Mouse (Mus musculus): ENCODE data around the gene Csrnp2. TPM values are rescaled to one million over a fixed set of nuclear protein-coding genes. Genes with fewer than 3 reads are reported as not detected.
A peak's percentile ranks its signal among the peaks of the same experiment; 100 is the strongest.
"Not testable (repeated sequence)": the region's sequence is repeated elsewhere in the genome, so short reads cannot be mapped to it uniquely, and the experiment has no call there.

The Csrnp2 gene
- polyA plus RNA-seq, 1 experiment from 2014 or later: 28.1 TPM

DNA sequence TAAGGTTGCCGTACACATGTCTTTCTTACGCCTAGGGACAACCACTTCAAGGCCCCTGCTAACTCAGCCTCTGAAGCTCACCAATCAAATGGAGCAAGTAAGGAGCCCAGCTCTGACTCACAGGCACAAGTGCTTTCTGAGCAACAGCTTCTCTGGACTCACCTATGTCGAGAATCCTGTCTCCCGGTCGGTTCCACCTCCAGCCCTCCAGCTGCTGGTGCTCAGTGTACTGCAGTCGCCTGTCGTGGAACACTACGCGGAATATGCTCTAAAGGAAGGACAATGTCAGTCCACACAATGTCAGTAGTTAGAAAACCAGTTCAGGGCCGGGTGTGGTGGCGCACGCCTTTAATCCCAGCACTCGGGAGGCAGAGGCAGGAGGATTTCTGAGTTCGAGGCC, 30.1 kb upstream of the Csrnp2 start:
- Histone ChIP-seq H3K27ac (replicated peaks; ENCODE audit: low read depth, low read length) (no peak overlapping the region), H3K4me2 (ENCODE audit: low read depth, severe bottlenecking) (no peak overlapping the region), H3K9ac (ENCODE audit: low read length) (no peak overlapping the region), H3K4me3 (ENCODE audit: low read depth, low read length) (no peak overlapping the region), H3K36me3 (ENCODE audit: control insufficient read depth, insufficient read depth, low read length) (peaks cover 4% of the 10 kb centered on the region), H3K4me1 (ENCODE audit: control insufficient read depth, insufficient read depth, low read length) (no peaks in the 10 kb centered on the region), H3K27me3 (ENCODE audit: control insufficient read depth, insufficient read depth, low read length) (no peaks in the 10 kb centered on the region), H3K9me3 (ENCODE audit: control insufficient read depth, low read length) (no peaks in the 10 kb centered on the region)
- 91% methylated on average over 14 of the region's 14 CpGs for WGBS
- no peak for DNase-seq (ENCODE audit: low spot score)
- no peak for ATAC-seq (ENCODE audit: insufficient number of reproducible peaks, low FRiP score, low TSS enrichment, low read depth)

GRCm38 (mm10) chr15:100520306-100520705, 25.0 kb upstream of the Csrnp2 start:
- Histone ChIP-seq H3K9me3 (ENCODE audit: control insufficient read depth, low read length) (no peaks in the 10 kb centered on the region), H3K27ac (replicated peaks; ENCODE audit: low read depth, low read length) (no peak overlapping the region), H3K4me1 (ENCODE audit: control insufficient read depth, insufficient read depth, low read length) (no peaks in the 10 kb centered on the region), H3K4me3 (ENCODE audit: low read depth, low read length) (no peak overlapping the region), H3K9ac (ENCODE audit: low read length) (no peak overlapping the region), H3K27me3 (ENCODE audit: control insufficient read depth, insufficient read depth, low read length) (no peaks in the 10 kb centered on the region), H3K36me3 (ENCODE audit: control insufficient read depth, insufficient read depth, low read length) (peaks cover 10% of the 10 kb centered on the region), H3K4me2 (ENCODE audit: low read depth, severe bottlenecking) (no peak overlapping the region)
- no peak for DNase-seq (ENCODE audit: low spot score)
- 91% methylated on average over 14 of the region's 14 CpGs for WGBS
- ATAC-seq (ENCODE audit: insufficient number of reproducible peaks, low FRiP score, low TSS enrichment, low read depth): no peak

- H3K27ac ChIP-seq (replicated peaks; ENCODE audit: low read depth, low read length): no peak overlapping the region
- 84% methylated on average over 2 of the region's 2 CpGs for WGBS
- H3K9ac ChIP-seq (ENCODE audit: low read length): no peak overlapping the region
- H3K4me2 ChIP-seq (ENCODE audit: low read depth, severe bottlenecking): no peak overlapping the region
- DNase-seq (ENCODE audit: low spot score) (no peak), ATAC-seq (ENCODE audit: insufficient number of reproducible peaks, low FRiP score, low TSS enrichment, low read depth) (no peak)
- H3K9me3 ChIP-seq (ENCODE audit: control insufficient read depth, low read length): no peaks in the 10 kb centered on the region
- H3K36me3 ChIP-seq (ENCODE audit: control insufficient read depth, insufficient read depth, low read length): peaks cover 11% of the 10 kb centered on the region
- H3K4me3 ChIP-seq (ENCODE audit: low read depth, low read length): no peak overlapping the region
- H3K4me1 ChIP-seq (ENCODE audit: control insufficient read depth, insufficient read depth, low read length): no peaks in the 10 kb centered on the region
- no peaks in the 10 kb centered on the region for H3K27me3 ChIP-seq (ENCODE audit: control insufficient read depth, insufficient read depth, low read length)
These were observed 19.8 kb upstream of the Csrnp2 start for GRCm38 (mm10) chr15:100515121-100515520.

GRCm38 (mm10) chr15:100513387-100513786, 18.1 kb upstream of the Csrnp2 start:
- 93% methylated on average over 4 of the region's 4 CpGs for WGBS
- H3K4me3 ChIP-seq (ENCODE audit: low read depth, low read length): no peak overlapping the region
- no peaks in the 10 kb centered on the region for H3K9me3 ChIP-seq (ENCODE audit: control insufficient read depth, low read length)
- no peak overlapping the region for H3K4me2 ChIP-seq (ENCODE audit: low read depth, severe bottlenecking)
- H3K9ac ChIP-seq (ENCODE audit: low read length): no peak overlapping the region
- H3K36me3 ChIP-seq (ENCODE audit: control insufficient read depth, insufficient read depth, low read length): peaks cover 9% of the 10 kb centered on the region
- H3K27ac ChIP-seq (replicated peaks; ENCODE audit: low read depth, low read length): no peak overlapping the region
- H3K4me1 ChIP-seq (ENCODE audit: control insufficient read depth, insufficient read depth, low read length): no peaks in the 10 kb centered on the region
- ATAC-seq (ENCODE audit: insufficient number of reproducible peaks, low FRiP score, low TSS enrichment, low read depth) (no peak), DNase-seq (ENCODE audit: low spot score) (no peak)
- H3K27me3 ChIP-seq (ENCODE audit: control insufficient read depth, insufficient read depth, low read length): no peaks in the 10 kb centered on the region

DNA sequence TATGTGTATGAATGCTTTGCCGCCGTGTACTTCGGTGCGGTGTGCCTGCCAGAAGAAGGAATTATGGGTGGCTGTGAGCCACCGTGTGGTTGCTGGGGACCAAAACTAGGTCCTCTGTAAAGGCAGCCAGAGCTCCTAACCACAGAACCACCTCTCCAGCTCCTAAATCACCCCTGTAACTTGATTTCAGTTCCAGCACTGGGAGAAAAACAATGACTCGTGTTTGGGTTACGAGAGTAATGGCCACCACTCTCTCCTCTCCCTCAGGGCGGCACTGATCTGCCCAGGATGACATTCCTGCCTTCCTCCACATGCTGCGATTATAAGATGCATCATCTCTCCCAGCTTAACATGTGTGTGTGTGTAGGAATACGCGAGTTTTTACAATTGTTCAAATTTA, 14.8 kb upstream of the Csrnp2 start:
- DNase-seq (ENCODE audit: low spot score) (no peak), ATAC-seq (ENCODE audit: insufficient number of reproducible peaks, low FRiP score, low TSS enrichment, low read depth) (no peak)
- no peak overlapping the region for H3K27ac ChIP-seq (replicated peaks; ENCODE audit: low read depth, low read length)
- H3K9me3 ChIP-seq (ENCODE audit: control insufficient read depth, low read length): no peaks in the 10 kb centered on the region
- H3K9ac ChIP-seq (ENCODE audit: low read length): no peak overlapping the region
- H3K4me3 ChIP-seq (ENCODE audit: low read depth, low read length): no peak overlapping the region
- no peak overlapping the region for H3K4me2 ChIP-seq (ENCODE audit: low read depth, severe bottlenecking)
- no peaks in the 10 kb centered on the region for H3K27me3 ChIP-seq (ENCODE audit: control insufficient read depth, insufficient read depth, low read length)
- H3K4me1 ChIP-seq (ENCODE audit: control insufficient read depth, insufficient read depth, low read length): no peaks in the 10 kb centered on the region
- H3K36me3 ChIP-seq (ENCODE audit: control insufficient read depth, insufficient read depth, low read length): peaks cover 7% of the 10 kb centered on the region; the same call in 1 of the 2 replicates
- 91% methylated on average over 11 of the region's 11 CpGs for WGBS

DNA sequence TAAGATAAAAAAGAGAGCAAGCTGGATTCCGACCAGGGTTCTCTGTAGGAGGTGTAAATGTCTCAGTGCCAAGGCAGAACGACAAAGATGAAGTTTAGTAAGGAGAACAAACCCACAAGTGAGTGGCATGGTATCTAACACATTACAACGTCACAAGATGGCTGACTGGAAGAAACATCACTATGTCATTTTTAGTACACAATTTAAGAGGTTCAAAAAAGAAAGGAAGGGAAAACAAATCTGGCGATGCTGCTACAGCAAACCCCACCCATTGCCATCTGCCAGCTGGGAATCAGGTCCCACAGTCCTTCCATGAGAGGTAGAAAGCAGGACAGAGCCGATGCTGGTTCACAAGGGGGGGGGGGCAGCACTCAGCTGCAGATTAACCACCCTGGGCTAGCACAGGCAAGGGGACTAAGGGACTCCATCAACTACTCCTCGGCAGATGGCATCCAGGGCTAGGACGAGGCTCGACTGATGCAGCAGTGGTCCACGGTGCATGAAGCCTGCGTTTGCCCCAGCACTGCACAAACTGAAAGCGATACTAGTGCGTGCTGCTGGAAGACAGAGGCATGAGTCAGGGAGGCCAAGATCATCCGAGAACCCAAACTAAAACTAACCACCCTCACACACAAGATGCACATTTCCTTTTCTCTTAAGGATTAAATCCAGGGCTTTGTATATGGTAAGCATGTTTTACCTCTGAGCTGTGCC, 13.3 kb upstream of the Csrnp2 start:
- no peak overlapping the region for H3K4me3 ChIP-seq (ENCODE audit: low read depth, low read length)
- no peak overlapping the region for H3K27ac ChIP-seq (replicated peaks; ENCODE audit: low read depth, low read length)
- H3K9me3 ChIP-seq (ENCODE audit: control insufficient read depth, low read length): no peaks in the 10 kb centered on the region
- no peak overlapping the region for H3K9ac ChIP-seq (ENCODE audit: low read length)
- H3K27me3 ChIP-seq (ENCODE audit: control insufficient read depth, insufficient read depth, low read length): no peaks in the 10 kb centered on the region
- WGBS: 87% methylated on average over 13 of the region's 13 CpGs
- H3K4me1 ChIP-seq (ENCODE audit: control insufficient read depth, insufficient read depth, low read length): no peaks in the 10 kb centered on the region
- H3K4me2 ChIP-seq (ENCODE audit: low read depth, severe bottlenecking): no peak overlapping the region
- H3K36me3 ChIP-seq (ENCODE audit: control insufficient read depth, insufficient read depth, low read length): peaks cover 5% of the 10 kb centered on the region; the same call in 1 of the 2 replicates
- DNase-seq (ENCODE audit: low spot score) (no peak), ATAC-seq (ENCODE audit: insufficient number of reproducible peaks, low FRiP score, low TSS enrichment, low read depth) (no peak)

DNA sequence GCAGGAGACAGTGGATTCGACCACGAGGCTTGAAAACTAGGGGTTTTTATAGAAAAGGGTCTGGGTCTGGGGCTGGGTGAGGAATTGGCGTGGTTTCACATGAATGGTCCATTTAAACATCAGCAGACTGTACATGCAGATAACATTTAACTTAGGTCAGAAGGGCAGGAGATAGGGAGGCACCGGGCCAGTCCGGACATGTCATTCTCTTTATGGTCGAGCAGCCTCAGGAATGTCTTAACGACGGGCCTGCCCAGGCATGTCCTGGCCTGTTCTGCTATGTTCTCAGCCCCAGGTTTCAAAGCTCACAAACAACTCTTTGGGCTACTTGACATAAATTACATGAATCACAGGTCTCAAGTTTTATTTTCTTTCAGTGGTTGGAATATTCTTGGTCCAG, 4.2 kb upstream of the Csrnp2 start:
- H3K27me3 ChIP-seq (ENCODE audit: control insufficient read depth, insufficient read depth, low read length); ATAC-seq (ENCODE audit: insufficient number of reproducible peaks, low FRiP score, low TSS enrichment, low read depth); H3K9ac ChIP-seq (ENCODE audit: low read length); H3K4me1 ChIP-seq (ENCODE audit: control insufficient read depth, insufficient read depth, low read length); DNase-seq (ENCODE audit: low spot score); H3K27ac ChIP-seq (replicated peaks; ENCODE audit: low read depth, low read length); H3K9me3 ChIP-seq (ENCODE audit: control insufficient read depth, low read length); H3K4me2 ChIP-seq (ENCODE audit: low read depth, severe bottlenecking); H3K36me3 ChIP-seq (ENCODE audit: control insufficient read depth, insufficient read depth, low read length); H3K4me3 ChIP-seq (ENCODE audit: low read depth, low read length): not testable (repeated sequence)
- WGBS: 90% methylated on average over 8 of the region's 8 CpGs

- no peaks in the 10 kb centered on the region for H3K36me3 ChIP-seq (ENCODE audit: control insufficient read depth, insufficient read depth, low read length)
- peaks cover 14% of the 10 kb centered on the region; the same call in 1 of the 2 replicates for H3K4me1 ChIP-seq (ENCODE audit: control insufficient read depth, insufficient read depth, low read length)
- ATAC-seq (ENCODE audit: insufficient number of reproducible peaks, low FRiP score, low TSS enrichment, low read depth) (peak; percentile 85), DNase-seq (ENCODE audit: low spot score) (no peak)
- H3K4me2 ChIP-seq (ENCODE audit: low read depth, severe bottlenecking): peak overlapping the region; percentile 81
- H3K9me3 ChIP-seq (ENCODE audit: control insufficient read depth, low read length): no peaks in the 10 kb centered on the region
- peak overlapping the region; percentile 92 for H3K27ac ChIP-seq (replicated peaks; ENCODE audit: low read depth, low read length)
- no peaks in the 10 kb centered on the region for H3K27me3 ChIP-seq (ENCODE audit: control insufficient read depth, insufficient read depth, low read length)
- H3K4me3 ChIP-seq (ENCODE audit: low read depth, low read length): peak overlapping the region; percentile 89
- peak overlapping the region; percentile 97 for H3K9ac ChIP-seq (ENCODE audit: low read length)
- WGBS: under 1% methylated on average over 29 of the region's 29 CpGs
These were observed 641 bp downstream of the Csrnp2 start for GRCm38 (mm10) chr15:100494647-100495046.

GRCm38 (mm10) chr15:100491966-100492365, 3.3 kb downstream of the Csrnp2 start:
- no peak overlapping the region for H3K4me3 ChIP-seq (ENCODE audit: low read depth, low read length)
- H3K9me3 ChIP-seq (ENCODE audit: control insufficient read depth, low read length): no peaks in the 10 kb centered on the region
- H3K4me2 ChIP-seq (ENCODE audit: low read depth, severe bottlenecking): no peak overlapping the region
- no peak overlapping the region for H3K9ac ChIP-seq (ENCODE audit: low read length)
- no peak for DNase-seq (ENCODE audit: low spot score)
- H3K27me3 ChIP-seq (ENCODE audit: control insufficient read depth, insufficient read depth, low read length): no peaks in the 10 kb centered on the region
- no peak overlapping the region for H3K27ac ChIP-seq (replicated peaks; ENCODE audit: low read depth, low read length)
- H3K4me1 ChIP-seq (ENCODE audit: control insufficient read depth, insufficient read depth, low read length): peaks cover 14% of the 10 kb centered on the region; the same call in 1 of the 2 replicates
- H3K36me3 ChIP-seq (ENCODE audit: control insufficient read depth, insufficient read depth, low read length): no peaks in the 10 kb centered on the region; the same call in 1 of the 2 replicates
- WGBS: 90% methylated on average over 9 of the region's 9 CpGs
- no peak for ATAC-seq (ENCODE audit: insufficient number of reproducible peaks, low FRiP score, low TSS enrichment, low read depth)
